Mouse (Mus musculus): ENCODE data around the gene 4430402I18Rik. TPM values are rescaled to one million over a fixed set of nuclear protein-coding genes. Genes with fewer than 3 reads are reported as not detected.

4430402I18Rik gene
- 1.0 and 1.9 TPM in 2 replicates for polyA plus RNA-seq (2012; rRNA removed)

GRCm38 (mm10) chr19:28967652-28968051 is at the start of gene 4430402I18Rik:
Gene 4430402I18Rik (minus strand): TSS chr19:28967800.

GRCm38 (mm10) chr19:28990194-28990589 is 22.6 kb upstream of the 4430402I18Rik start, which contains the start of gene Cdc37l1:
Gene Cdc37l1 (plus strand): TSS chr19:28990352.

GRCm38 (mm10) chr19:28963842-28964551 is 3.6 kb downstream of the 4430402I18Rik start, which contains the start of gene Plpp6:
Gene Plpp6 (plus strand): TSS chr19:28963953.

Other genes starting within 250 kb of the 4430402I18Rik start
- 9.7 and 11.3 TPM in 2 replicates for gene Slc1a1, start 132.8 kb downstream of the 4430402I18Rik start, polyA plus RNA-seq (2012; rRNA removed)
- gene Plpp6, start 3.8 kb downstream of the 4430402I18Rik start, polyA plus RNA-seq (2012; rRNA removed), result 11.1 and 16.3 TPM in 2 replicates
- 8.8 and 9.2 TPM in 2 replicates for gene Cdc37l1, start 22.6 kb upstream of the 4430402I18Rik start, polyA plus RNA-seq (2012; rRNA removed)
- gene Ak3, start 80.2 kb upstream of the 4430402I18Rik start, polyA plus RNA-seq (2012; rRNA removed), result 85.4 and 119 TPM in 2 replicates
- gene Rcl1, start 133.6 kb upstream of the 4430402I18Rik start, polyA plus RNA-seq (2012; rRNA removed), result 21.4 and 39.3 TPM in 2 replicates